Mouse (Mus musculus) forebrain, embryonic 15.5 days (tissue): ENCODE measurements around the gene Ccdc183. TPM values are rescaled to one million over a fixed set of nuclear protein-coding genes. Genes with fewer than 3 reads are reported as not detected.

Experiments
- ATAC-seq: fragments of 200-750 bp; cut with Nextera tagmentation; replicated peaks from 2 replicates; pipeline ENCODE4 v1.8.0; 2017; ENCODE audit warnings: mild to moderate bottlenecking, moderate TSS enrichment, moderate library complexity
- H3K27ac ChIP-seq: fragments of 300-500 bp; sonication (generic); replicated peaks from 2 replicates; pipeline ENCODE4 v1.5.1; 2015; ENCODE audit warnings: mild to moderate bottlenecking, inconsistent platforms
- H3K27me3 ChIP-seq: fragments of 300-500 bp; sonication (generic); 2 replicates; pipeline ENCODE4 v1.6.1; 2015; ENCODE audit warnings: inconsistent platforms
- H3K36me3 ChIP-seq: fragments of 300-500 bp; sonication (generic); 2 replicates; pipeline ENCODE4 v1.6.1; 2015; ENCODE audit warnings: mild to moderate bottlenecking, inconsistent platforms
- H3K4me1 ChIP-seq: fragments of 300-500 bp; sonication (generic); 2 replicates; pipeline ENCODE4 v1.6.1; 2015; ENCODE audit warnings: inconsistent platforms
- H3K4me2 ChIP-seq: fragments of 300-500 bp; sonication (generic); replicated peaks from 2 replicates; pipeline ENCODE4 v1.6.1; 2015; ENCODE audit warnings: mild to moderate bottlenecking, inconsistent platforms
- H3K4me3 ChIP-seq: fragments of 300-500 bp; sonication (generic); 2 replicates; pipeline ENCODE4 v1.5.1; 2015; ENCODE audit warnings: mild to moderate bottlenecking, inconsistent platforms
- H3K9ac ChIP-seq: fragments of 300-500 bp; sonication (generic); replicated peaks from 2 replicates; pipeline ENCODE4 v1.6.1; 2015; ENCODE audit warnings: mild to moderate bottlenecking, inconsistent platforms
- H3K9me3 ChIP-seq: fragments of 300-500 bp; sonication (generic); 2 replicates; pipeline ENCODE4 v1.6.1; 2016; ENCODE audit warnings: inconsistent platforms
- WGBS: fragments of 180-500 bp; shearing (Covaris S2); methylation state at CpG from one replicate; pipeline ENCODE4 v1.1.7; 2015; ENCODE audit warnings: mixed read lengths; 5-methylcytosine and 5-hydroxymethylcytosine counted together
- polyA plus RNA-seq: library from polyadenylated mRNA; unstranded; fragments of >200 nt; fragmentation: Nextera tagmentation; extraction: Ambion mirVana; gene quantifications from 2 replicates; pipeline ENCODE4 v1.2.1, GENCODE M21; 2015

The Ccdc183 gene
- 0.14 and 0.20 TPM in 2 replicates for polyA plus RNA-seq

GRCm38 (mm10) chr2:25617578-25617977 lies at the start of gene Ccdc183:
Gene Ccdc183, minus strand, starts transcription at chr2:25617678.
- Histone ChIP-seq H3K4me3 (no peak within 1 kb of the TSS), H3K4me2 (no peak within 1 kb of the TSS), H3K27me3 (peaks cover 35% of the 10 kb centered on the region), H3K9ac (no peak within 1 kb of the TSS), H3K4me1 (peaks cover 15% of the 10 kb centered on the region; the same call in 1 of the 2 replicates), H3K36me3 (no peaks in the 10 kb centered on the region), H3K27ac (no peak within 1 kb of the TSS), H3K9me3 (no peaks in the 10 kb centered on the region)
- no peak for ATAC-seq
- 80% methylated on average over 3 of the region's 3 CpGs for WGBS

DNA sequence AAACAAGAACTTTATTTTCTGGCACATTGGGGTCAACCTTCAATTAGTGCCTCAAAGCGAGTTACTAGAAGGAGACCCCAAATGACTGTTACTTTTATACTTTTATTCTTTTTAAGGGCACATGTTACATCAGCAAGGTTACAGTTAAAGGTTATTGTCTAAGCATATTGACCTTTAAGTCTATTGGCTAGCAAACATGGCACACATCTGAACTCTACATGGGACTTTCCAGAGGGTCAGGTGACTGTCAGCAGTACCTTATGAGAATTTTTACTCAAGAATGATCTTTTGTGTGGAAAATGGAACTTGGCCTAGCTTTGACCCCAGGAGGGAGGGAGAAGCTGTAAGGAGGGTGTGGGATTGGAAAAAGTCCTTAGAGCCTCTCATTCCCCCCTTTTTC lies 49.0 kb upstream of the Ccdc183 start:
- H3K27ac ChIP-seq, result no peak overlapping the region
- H3K36me3 ChIP-seq, result no peaks in the 10 kb centered on the region
- no peak for ATAC-seq
- 63% methylated on average over 1 of the region's 1 CpGs for WGBS
- no peak overlapping the region for H3K9ac ChIP-seq
- H3K9me3 ChIP-seq, result no peaks in the 10 kb centered on the region
- H3K4me2 ChIP-seq, result no peak overlapping the region
- no peak overlapping the region for H3K4me3 ChIP-seq
- H3K27me3 ChIP-seq, result no peaks in the 10 kb centered on the region
- H3K4me1 ChIP-seq, result no peaks in the 10 kb centered on the region

DNA sequence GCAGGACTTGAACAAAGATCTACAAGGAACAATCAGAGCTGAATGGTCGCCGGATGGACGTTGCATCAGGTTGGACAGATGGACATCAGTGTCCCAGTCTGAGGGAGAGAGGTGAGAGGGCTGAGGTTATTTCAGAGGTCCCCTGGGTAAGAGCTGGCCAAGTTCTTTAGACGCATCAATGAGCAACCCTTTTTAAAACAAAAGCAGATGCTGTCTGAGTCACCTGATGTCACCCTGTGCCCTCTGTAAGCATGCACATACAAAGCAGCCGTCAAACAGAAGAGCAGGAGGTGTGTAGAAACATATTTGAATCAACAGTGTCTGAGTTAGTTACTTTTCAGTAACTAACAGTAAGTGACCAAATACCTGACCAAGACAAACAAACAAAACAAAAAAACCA lies 46.6 kb upstream of the Ccdc183 start:
- WGBS, result 82% methylated on average over 5 of the region's 5 CpGs
- H3K9ac ChIP-seq, result no peak overlapping the region
- no peak overlapping the region for H3K27ac ChIP-seq
- no peaks in the 10 kb centered on the region for H3K9me3 ChIP-seq
- H3K4me1 ChIP-seq, result no peaks in the 10 kb centered on the region
- no peaks in the 10 kb centered on the region for H3K36me3 ChIP-seq
- no peak overlapping the region for H3K4me2 ChIP-seq
- no peak overlapping the region for H3K4me3 ChIP-seq
- ATAC-seq, result no peak
- H3K27me3 ChIP-seq, result no peaks in the 10 kb centered on the region

DNA sequence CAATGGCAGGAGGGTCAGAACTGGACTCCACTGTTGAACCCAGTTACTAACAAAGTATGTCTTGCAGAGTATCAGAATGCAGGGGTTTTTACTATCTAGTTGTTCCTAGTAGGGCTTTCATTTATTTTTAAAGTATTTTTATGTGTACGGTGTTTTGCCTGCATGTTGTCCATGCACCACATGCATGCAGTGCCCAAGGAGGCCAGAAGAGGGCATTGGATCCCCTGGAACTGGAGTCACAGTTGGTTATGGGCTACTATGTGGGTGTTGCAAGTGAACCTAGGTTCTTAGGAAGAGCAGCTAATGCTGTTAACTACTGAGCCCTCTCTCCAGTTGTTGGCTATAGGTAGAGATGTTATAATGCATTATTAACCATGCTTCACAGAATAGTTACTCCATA lies 46.0 kb upstream of the Ccdc183 start:
- ATAC-seq, result no peak
- H3K4me2 ChIP-seq, result no peak overlapping the region
- 67% methylated on average over 1 of the region's 1 CpGs for WGBS
- no peak overlapping the region for H3K27ac ChIP-seq
- no peaks in the 10 kb centered on the region for H3K4me1 ChIP-seq
- no peaks in the 10 kb centered on the region for H3K9me3 ChIP-seq
- H3K4me3 ChIP-seq, result no peak overlapping the region
- no peaks in the 10 kb centered on the region for H3K27me3 ChIP-seq
- H3K9ac ChIP-seq, result no peak overlapping the region
- H3K36me3 ChIP-seq, result no peaks in the 10 kb centered on the region

- no peak overlapping the region for H3K4me2 ChIP-seq
- WGBS, result 81% methylated on average over 6 of the region's 6 CpGs
- H3K27me3 ChIP-seq, result no peaks in the 10 kb centered on the region
- no peak overlapping the region for H3K9ac ChIP-seq
- ATAC-seq, result no peak
- no peaks in the 10 kb centered on the region for H3K4me1 ChIP-seq
- H3K9me3 ChIP-seq, result no peaks in the 10 kb centered on the region
- H3K36me3 ChIP-seq, result no peaks in the 10 kb centered on the region
- H3K4me3 ChIP-seq, result no peak overlapping the region
- H3K27ac ChIP-seq, result no peak overlapping the region
These were observed 43.9 kb upstream of the Ccdc183 start for GRCm38 (mm10) chr2:25661245-25661970.

DNA sequence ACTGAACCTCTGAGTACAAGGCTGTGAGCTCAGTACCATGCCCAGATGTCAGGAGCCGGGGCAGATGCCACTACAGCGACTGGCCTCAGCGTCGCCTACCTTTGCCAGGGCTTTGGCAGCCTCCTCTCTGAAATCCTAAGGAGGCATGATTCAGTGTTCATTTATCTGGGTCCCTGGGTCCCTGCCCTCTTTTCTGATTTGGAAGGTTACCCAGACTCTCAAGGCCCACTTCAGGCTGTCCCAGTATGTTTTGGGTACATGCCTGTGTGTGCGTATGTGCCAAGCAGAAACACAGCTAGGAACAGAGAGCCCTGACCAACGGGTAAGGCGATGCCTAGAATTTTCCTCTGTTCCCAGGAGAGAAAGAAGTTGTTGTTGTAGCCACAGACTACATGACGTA lies 42.8 kb upstream of the Ccdc183 start:
- WGBS, result 95% methylated on average over 8 of the region's 8 CpGs

DNA sequence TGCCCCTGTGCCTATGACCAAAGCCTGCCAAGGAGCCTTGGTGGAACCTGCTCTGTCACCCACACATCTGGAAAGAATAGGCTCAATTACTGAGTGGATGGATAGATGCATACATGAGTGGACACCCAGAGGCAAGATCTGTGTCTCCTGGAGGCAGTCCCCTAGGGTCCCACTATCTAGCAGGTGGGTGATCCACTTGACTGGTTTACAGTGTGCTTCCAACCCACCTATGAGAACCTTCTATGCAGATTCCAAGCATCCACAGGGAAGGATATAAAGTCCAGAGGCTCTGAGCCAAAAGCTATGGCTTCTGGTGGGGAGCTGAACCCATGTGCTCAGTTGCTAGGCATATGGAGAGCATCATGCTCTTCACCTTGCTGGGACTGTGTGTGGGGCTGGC lies 40.2 kb upstream of the Ccdc183 start, which contains the start of gene Lcn5:
Gene Lcn5 (plus strand): TSS at position 301 of the 400 bp plus-strand sequence.
- Histone ChIP-seq H3K4me3 (no peak within 1 kb of the TSS), H3K36me3 (no peaks in the 10 kb centered on the region), H3K9me3 (no peaks in the 10 kb centered on the region), H3K4me2 (no peak within 1 kb of the TSS), H3K4me1 (no peaks in the 10 kb centered on the region), H3K9ac (no peak within 1 kb of the TSS), H3K27ac (no peak within 1 kb of the TSS), H3K27me3 (no peaks in the 10 kb centered on the region)
- ATAC-seq, result no peak

More for the DNA sequence above, 42.8 kb upstream of the Ccdc183 start:
- H3K27me3 ChIP-seq, result no peaks in the 10 kb centered on the region
- no peak for ATAC-seq
- H3K36me3 ChIP-seq, result no peaks in the 10 kb centered on the region
- no peaks in the 10 kb centered on the region for H3K9me3 ChIP-seq
- H3K9ac ChIP-seq, result no peak overlapping the region
- H3K4me2 ChIP-seq, result no peak overlapping the region
- no peak overlapping the region for H3K27ac ChIP-seq
- H3K4me1 ChIP-seq, result no peaks in the 10 kb centered on the region
- H3K4me3 ChIP-seq, result no peak overlapping the region

DNA sequence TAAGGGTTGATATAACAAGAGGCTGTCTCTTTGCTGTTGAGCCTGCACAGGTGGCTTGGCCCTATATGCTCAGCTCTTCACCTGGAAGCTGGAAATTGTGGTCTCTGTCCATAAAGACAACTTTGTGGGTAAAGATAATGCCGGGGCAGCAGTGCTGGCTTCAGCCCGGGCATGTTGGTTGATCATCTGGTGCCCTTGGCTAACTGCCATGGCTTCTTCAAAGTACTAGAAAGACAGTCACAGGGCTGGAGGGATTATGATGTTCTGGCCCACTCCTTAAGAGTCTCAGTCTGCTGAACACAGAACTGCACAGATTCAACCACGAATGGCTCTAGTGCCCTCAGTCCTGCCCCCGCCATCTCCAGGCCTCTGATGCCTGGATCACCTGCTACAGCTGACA lies 39.8 kb upstream of the Ccdc183 start:
- Histone ChIP-seq H3K4me1 (no peaks in the 10 kb centered on the region), H3K9ac (no peak overlapping the region), H3K4me3 (no peak overlapping the region), H3K27me3 (no peaks in the 10 kb centered on the region), H3K9me3 (no peaks in the 10 kb centered on the region), H3K4me2 (no peak overlapping the region), H3K27ac (no peak overlapping the region), H3K36me3 (no peaks in the 10 kb centered on the region)
- WGBS, result 83% methylated on average over 4 of the region's 4 CpGs
- no peak for ATAC-seq

DNA sequence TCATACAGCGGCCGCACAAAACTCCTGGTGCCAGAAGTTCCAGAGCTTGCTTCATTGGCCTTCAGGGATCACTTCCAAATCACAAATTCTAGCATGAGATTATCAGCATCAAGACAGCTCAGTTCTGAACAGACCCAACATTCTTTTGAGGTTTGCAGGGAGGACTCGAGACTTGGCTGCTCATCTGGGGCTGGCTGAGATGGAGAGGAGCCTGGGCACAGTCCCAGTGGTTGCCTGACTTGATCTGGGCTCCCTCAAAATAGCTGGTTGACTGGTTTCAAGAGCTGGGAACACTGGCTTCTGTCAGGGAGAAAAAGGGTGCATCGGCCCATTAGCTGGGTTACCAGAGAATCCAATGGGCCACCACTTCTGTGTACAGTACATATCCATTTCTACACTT lies 39.2 kb upstream of the Ccdc183 start:
- Histone ChIP-seq H3K36me3 (no peaks in the 10 kb centered on the region), H3K9ac (no peak overlapping the region), H3K9me3 (no peaks in the 10 kb centered on the region), H3K27ac (no peak overlapping the region), H3K4me3 (no peak overlapping the region), H3K4me2 (no peak overlapping the region), H3K27me3 (no peaks in the 10 kb centered on the region), H3K4me1 (no peaks in the 10 kb centered on the region)
- 79% methylated on average over 4 of the region's 4 CpGs for WGBS
- ATAC-seq, result no peak

DNA sequence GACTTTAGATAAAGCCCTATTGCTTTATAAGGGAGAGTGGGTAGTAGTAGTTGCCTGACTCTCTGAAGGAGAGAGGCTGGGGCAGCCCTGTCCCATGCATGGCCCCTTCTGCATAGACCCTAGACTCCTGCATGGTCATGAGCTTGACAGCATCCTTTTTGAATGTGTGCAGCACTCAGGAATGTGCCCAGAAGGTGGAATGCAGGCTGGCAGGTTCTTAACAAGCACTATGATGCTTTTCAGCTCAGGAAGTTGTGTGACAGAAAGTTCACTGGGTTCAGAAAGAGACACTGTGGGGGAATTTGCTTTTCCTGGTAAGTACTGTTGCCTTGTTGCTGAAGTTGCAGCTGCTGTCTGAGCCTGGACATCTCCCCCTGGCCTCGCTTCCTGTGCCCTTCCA lies 37.0 kb upstream of the Ccdc183 start:
- no peaks in the 10 kb centered on the region for H3K27me3 ChIP-seq
- no peaks in the 10 kb centered on the region for H3K4me1 ChIP-seq
- no peak overlapping the region for H3K27ac ChIP-seq
- WGBS, result 79% methylated on average over 1 of the region's 1 CpGs
- H3K9ac ChIP-seq, result no peak overlapping the region
- no peak overlapping the region for H3K4me2 ChIP-seq
- H3K36me3 ChIP-seq, result no peaks in the 10 kb centered on the region
- H3K9me3 ChIP-seq, result no peaks in the 10 kb centered on the region
- no peak for ATAC-seq
- no peak overlapping the region for H3K4me3 ChIP-seq

GRCm38 (mm10) chr2:25652902-25653301 lies 35.4 kb upstream of the Ccdc183 start, which contains the start of gene Lcn8:
Gene Lcn8, plus strand, starts transcription at chr2:25653120.
- Histone ChIP-seq H3K27me3 (no peaks in the 10 kb centered on the region), H3K36me3 (no peaks in the 10 kb centered on the region), H3K4me3 (no peak within 1 kb of the TSS), H3K9me3 (no peaks in the 10 kb centered on the region), H3K9ac (no peak within 1 kb of the TSS), H3K4me1 (no peaks in the 10 kb centered on the region), H3K4me2 (no peak within 1 kb of the TSS), H3K27ac (no peak within 1 kb of the TSS)
- WGBS, result 95% methylated on average over 2 of the region's 2 CpGs
- no peak for ATAC-seq

GRCm38 (mm10) chr2:25639890-25640289 lies 22.4 kb upstream of the Ccdc183 start:
- WGBS, result 17% methylated on average over 6 of the region's 6 CpGs
- Histone ChIP-seq H3K27ac (no peak overlapping the region), H3K27me3 (no peaks in the 10 kb centered on the region), H3K9me3 (no peaks in the 10 kb centered on the region), H3K4me2 (no peak overlapping the region), H3K4me1 (no peaks in the 10 kb centered on the region), H3K4me3 (no peak overlapping the region), H3K36me3 (no peaks in the 10 kb centered on the region), H3K9ac (no peak overlapping the region)
- ATAC-seq, result no peak

DNA sequence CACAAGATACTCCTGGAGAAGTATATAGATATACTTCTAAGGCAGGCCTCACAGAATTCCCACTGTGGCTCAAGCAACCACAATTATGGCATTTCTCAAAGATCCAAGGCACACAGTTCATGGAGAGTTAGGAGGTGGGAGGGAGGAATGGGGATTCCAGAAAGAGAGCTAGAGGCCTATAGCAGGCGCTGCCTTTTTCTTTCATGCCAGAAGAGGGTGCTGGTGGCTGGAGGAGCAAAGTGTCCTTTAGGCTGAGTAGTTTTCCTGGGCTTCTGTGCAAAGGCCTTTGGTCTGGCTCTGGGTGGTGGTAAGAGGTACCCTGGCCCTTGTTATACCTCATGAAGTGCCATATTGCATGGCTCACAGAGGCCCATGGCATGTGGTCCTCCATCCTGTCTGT lies 16.6 kb upstream of the Ccdc183 start:
- Histone ChIP-seq H3K27ac (no peak overlapping the region), H3K4me2 (no peak overlapping the region), H3K9me3 (no peaks in the 10 kb centered on the region), H3K27me3 (no peaks in the 10 kb centered on the region), H3K36me3 (no peaks in the 10 kb centered on the region), H3K4me1 (no peaks in the 10 kb centered on the region), H3K9ac (no peak overlapping the region), H3K4me3 (no peak overlapping the region)
- ATAC-seq, result no peak
- 38% methylated on average over 1 of the region's 1 CpGs for WGBS
